Mouse (Mus musculus) MEL-GATA-1-ER (cell line): Measurements from ENCODE around the gene Wee2.

ENCODE experiments used
- DNase-seq: peaks from one replicate; pipeline ENCODE4 v3.0.0-alpha.2; 2012; ENCODE audit warnings: low read depth; ENCODE audit errors: extremely low read depth

Wee2 gene

GRCm38 (mm10) chr6:40435151-40436046, 3.5 kb upstream of the Wee2 start:
- DNase-seq: no peak

DNA sequence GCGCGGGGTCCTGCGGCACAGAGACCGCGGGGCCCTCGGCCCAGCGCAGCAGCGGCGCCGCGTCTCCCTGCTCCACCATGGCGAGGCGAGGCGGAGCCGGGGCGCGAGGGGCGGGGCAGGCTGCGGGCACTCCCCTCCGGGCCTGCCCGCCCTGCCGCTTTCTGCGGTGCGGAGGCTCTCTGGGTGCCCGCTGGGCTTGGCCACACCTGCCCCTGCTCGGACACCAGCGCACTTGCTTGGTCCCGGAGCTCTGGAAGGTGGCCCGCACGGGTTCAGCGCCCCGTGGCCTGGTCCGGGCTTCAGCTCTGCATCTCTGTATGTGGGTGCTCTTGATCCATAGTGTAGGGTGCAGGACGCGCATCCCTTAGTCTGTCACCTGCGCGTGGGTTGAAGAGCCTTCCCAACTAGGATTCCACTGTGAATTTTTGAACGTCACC, 2.8 kb upstream of the Wee2 start, which contains the start of gene E330009J07Rik:
Gene E330009J07Rik (minus strand): TSS at position 89 of the 437 bp plus-strand sequence.
- DNase-seq: no peak

DNA sequence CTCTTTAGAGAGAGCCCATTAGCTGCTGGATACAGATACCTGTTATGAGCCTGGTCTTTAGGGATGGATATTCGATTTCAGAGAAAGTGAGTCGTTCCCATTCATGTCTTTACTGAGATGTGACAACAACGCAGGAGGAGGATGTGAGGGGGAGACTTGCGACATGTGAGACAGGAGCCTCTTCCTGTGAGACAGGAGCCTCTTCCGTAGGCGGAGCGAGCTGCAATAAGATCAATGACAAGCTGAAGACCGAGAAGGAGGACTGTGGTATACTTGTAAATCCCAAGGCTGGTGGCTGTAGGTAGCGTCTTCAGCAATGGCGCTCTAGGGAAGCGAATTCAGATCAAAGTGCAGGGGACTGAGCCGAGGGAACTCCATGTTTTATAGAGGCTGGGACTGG, 843 bp downstream of the Wee2 start:
- no peak for DNase-seq

GRCm38 (mm10) chr6:40441276-40441675, 2.4 kb downstream of the Wee2 start:
- no peak for DNase-seq

DNA sequence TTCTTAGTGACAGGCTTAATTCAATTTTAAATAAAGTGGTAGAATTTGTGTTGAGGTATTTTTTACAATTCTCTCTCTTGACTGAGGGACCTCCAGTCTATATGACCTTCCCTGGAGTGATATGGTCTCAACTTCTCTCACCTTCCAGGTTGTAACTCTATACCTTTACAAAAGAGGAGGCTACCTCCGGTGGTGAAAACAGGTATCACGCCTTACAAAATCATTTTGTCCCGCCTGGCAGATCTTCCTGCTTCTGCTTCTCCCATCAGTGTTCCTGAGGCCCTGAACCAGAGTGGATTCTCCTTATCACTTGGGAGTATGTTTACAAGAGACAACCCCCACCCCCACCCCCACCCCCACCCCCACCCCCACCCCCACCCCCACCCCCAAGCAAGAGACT, 2.9 kb downstream of the Wee2 start:
- no peak for DNase-seq

GRCm38 (mm10) chr6:40443281-40443928, 4.5 kb downstream of the Wee2 start:
- DNase-seq: no peak

DNA sequence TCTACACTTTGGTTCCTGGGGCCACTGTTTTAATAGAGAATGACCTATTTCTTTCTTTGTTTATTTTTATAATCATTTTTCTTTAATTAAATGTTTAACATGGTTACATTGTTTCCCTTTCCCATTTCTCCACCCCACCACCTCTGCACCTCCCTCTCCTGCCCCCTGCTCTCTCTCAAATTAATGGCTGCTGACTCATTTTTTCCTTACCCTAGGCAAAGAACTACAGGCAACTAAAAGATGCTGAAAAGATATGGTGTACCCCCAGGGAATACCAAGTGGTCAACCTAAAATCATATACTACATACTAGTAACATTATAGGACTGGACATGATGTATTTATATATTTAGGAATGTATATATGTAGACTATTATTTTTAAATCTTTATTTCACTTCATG, 9.7 kb downstream of the Wee2 start:
- no peak for DNase-seq

GRCm38 (mm10) chr6:40454436-40455041, 15.7 kb downstream of the Wee2 start:
- no peak for DNase-seq

GRCm38 (mm10) chr6:40465710-40466109, 26.8 kb downstream of the Wee2 start:
- no peak for DNase-seq

GRCm38 (mm10) chr6:40470916-40471719, 32.2 kb downstream of the Wee2 start, which contains the start of gene Ssbp1:
Gene Ssbp1, plus strand, starts transcription at chr6:40471352.
- DNase-seq: peak; percentile 93

- DNase-seq: peak; percentile 14
Observed at GRCm38 (mm10) chr6:40471720-40472010, 32.8 kb downstream of the Wee2 start.

DNA sequence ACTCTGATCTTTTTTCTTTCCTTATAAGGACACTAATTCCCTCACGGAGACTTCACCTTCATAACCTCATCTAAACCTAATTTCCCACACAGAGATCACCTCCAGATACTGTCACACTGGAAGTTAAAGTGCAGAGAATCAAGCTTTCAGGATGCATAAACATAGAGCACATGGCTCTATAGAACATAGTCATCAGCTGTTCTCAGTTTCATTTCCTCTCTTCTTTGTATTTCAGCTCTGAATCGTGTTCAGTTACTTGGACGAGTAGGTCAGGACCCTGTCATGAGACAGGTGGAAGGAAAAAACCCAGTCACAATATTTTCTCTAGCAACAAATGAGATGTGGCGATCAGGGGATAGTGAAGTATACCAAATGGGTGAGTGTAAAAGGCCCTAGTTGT, 37.2 kb downstream of the Wee2 start:
- DNase-seq: no peak

DNA sequence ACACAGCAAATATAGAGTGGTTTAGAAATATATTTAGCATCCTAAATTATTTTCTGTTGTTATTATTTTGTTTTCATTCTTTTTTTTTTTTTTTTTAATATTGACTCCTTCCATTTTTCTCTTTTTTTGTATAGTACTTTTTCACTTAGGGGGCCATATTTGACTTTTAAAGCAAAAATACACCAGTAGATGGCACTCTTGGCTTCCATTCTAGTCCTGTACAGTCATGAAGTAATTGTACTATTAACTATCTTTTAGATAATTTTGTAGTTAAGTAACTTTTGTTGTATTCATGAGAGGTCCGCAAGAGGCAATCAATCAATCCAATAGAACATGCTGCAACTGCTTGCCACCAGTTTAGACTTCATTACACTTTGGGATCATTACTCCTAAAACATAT, 40.8 kb downstream of the Wee2 start:
- no peak for DNase-seq

GRCm38 (mm10) chr6:40482318-40482717, 43.4 kb downstream of the Wee2 start:
- no peak for DNase-seq

DNA sequence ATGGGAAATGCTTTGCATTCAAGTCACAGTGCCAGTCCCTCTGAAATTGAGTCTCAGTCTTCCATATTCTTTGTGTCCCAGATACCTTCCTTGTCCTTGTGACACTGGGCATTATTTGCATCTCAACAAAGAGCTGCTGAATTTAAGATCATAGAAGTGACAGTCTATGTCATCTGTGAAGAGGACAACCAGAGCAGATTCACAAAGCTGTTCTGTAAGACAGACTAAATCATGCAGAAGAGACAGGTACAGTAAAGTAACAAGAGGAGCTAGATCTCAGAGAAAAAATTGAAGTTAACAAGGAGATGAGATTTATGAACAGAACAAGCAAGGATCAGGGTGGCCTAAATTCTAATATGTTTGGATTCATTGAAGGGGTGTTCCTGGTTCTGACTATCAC, 52.0 kb downstream of the Wee2 start, which contains the start of gene Tas2r137:
Gene Tas2r137 (plus strand): TSS at position 301 of the 400 bp plus-strand sequence.
- DNase-seq: no peak

GRCm38 (mm10) chr6:40493229-40493628, 54.3 kb downstream of the Wee2 start, which contains the start of gene Tas2r108:
Gene Tas2r108, plus strand, starts transcription at chr6:40493529.
- DNase-seq: no peak
